Mouse (Mus musculus): ENCODE data around the gene Slc39a11.

DNA sequence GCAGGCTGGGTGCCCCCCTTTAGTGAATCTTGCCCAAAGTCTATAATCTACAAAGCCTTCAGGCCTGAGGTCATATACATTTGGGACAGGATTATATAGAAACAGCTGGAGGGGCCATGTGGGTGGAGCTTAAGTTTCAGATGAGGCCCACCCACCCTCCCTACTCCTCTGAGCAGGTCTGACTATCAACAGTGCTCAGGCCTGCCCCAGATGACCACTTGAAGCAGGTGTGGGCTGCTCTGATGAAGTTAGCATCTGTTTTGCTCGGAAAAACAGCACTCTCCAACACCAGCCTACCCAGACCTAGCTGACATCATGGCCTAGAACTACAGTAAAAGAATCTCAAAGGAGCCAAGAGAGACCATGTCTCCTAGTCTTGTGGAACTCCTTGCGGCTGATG, 189.8 kb downstream of the Slc39a11 start:
- TF ChIP-seq CTCF (IDR thresholded peaks at IDR 0.05; ENCODE audit: low read depth) (no peak), EP300 (optimal IDR thresholded peaks at IDR 0.05) (no peak)
